Mouse (Mus musculus): ENCODE measurements at regions not wholly inside any gene's neighbourhood (a gene's known extent, or its start where the extent isn't known, plus 50 kb on each side); places are given as distances from the start of the nearest gene placed in this dataset.

DNA sequence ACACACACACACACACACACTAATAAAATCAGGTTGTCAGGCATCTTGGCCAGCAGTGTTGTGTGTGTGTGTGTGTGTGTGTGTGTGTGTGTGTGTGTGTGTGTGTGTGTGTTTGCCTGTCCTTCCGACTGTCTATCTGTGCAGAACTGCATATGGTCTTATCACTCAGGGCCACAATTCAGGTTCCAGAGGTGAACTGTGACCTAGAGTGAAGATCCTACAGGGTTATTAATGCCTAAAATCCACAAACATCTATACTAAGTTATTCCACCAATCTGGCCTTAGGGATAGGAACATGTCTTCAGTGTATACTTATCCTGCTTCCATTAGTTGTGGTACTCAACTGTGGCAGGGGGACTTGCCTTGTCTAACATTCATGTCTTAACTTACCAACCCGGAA is 96.7 kb downstream of the Zfp369 start:
- in situ Hi-C loops (cut with MboI, MseI): loop anchor here (5.0 kb wide), 1 partner anchor 212 kb away; no protein-coding TSS in a partner anchor

GRCm38 (mm10) chr13:65379411-65379810 is 100.8 kb downstream of the Zfp369 start:
- in situ Hi-C loops (cut with MboI, MseI): loop anchor here (5.0 kb wide), 1 partner anchor 208 kb away; no protein-coding TSS in a partner anchor

- in situ Hi-C loops (cut with MboI, MseI): loop anchor here (5.0 kb wide), 1 partner anchor 147 kb away; no protein-coding TSS in a partner anchor
These were observed 97.5 kb upstream of the Gm10139 start for GRCm38 (mm10) chr13:65414990-65415389.

- in situ Hi-C loops (cut with MboI, MseI): loop anchor here (5.0 kb wide), 1 partner anchor 68 kb away; no protein-coding TSS in a partner anchor
These were observed 92.3 kb upstream of the Gm10139 start for GRCm38 (mm10) chr13:65420201-65420600.

Measured in T-helper 1 cell (primary cell).